Mouse (Mus musculus) G1E-ER4 (cell line): ENCODE measurements around the gene Tsfm. TPM values are rescaled to one million over a fixed set of nuclear protein-coding genes. Genes with fewer than 3 reads are reported as not detected.

Experiments used
- GATA1 ChIP-seq: IDR thresholded peaks from one replicate; pipeline ENCODE4 v1.8.0; 2012; ENCODE audit warnings: low read length, inconsistent platforms
- polyA plus RNA-seq: library from polyadenylated mRNA; stranded (reverse); fragments of >175 nt; gene quantifications from 2 replicates; pipeline ENCODE4 v1.2.3, GENCODE M21; 2012

Tsfm gene
- polyA plus RNA-seq: 69.6 and 77.9 TPM in 2 replicates

- TF ChIP-seq GATA1: no peak
These were observed at the start of gene Tsfm for GRCm38 (mm10) chr10:127030336-127031296. Gene Tsfm (minus strand): TSS chr10:127030840.

DNA sequence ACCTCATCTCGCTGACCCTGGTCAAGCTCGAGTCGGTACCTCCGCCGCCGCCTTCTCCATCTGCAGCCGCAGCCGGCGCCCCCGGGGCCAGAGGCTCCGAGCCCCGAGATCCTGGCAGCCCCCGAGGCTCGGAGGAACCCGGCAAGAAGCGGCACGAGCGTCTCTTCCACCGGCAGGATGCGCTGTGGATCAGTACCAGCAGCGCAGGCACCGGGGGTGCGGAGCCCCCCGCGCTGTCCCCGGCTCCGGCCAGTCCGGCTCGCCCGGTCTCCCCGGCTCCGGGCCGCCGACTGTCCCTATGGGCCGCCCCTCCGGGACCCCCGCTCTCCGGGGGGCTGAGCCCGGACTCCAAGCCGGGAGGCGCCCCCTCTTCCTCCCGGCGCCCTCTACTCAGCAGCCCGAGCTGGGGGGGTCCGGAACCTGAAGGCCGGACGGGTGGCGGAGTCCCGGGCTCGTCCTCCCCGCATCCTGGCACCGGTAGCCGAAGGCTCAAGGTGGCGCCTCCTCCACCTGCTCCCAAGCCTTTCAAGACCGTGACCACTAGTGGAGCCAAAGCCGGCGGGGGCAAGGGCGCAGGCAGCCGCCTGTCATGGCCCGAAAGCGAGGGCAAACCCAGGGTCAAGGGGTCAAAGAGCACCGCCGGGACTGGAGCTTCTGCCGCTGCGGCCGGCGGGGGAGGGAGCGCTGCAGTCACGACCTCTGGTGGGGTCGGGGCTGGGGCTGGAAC, 49.2 kb upstream of the Tsfm start:
- TF ChIP-seq GATA1: no peak

- no peak for TF ChIP-seq GATA1
These were observed 48.3 kb upstream of the Tsfm start for GRCm38 (mm10) chr10:127078677-127079575.

DNA sequence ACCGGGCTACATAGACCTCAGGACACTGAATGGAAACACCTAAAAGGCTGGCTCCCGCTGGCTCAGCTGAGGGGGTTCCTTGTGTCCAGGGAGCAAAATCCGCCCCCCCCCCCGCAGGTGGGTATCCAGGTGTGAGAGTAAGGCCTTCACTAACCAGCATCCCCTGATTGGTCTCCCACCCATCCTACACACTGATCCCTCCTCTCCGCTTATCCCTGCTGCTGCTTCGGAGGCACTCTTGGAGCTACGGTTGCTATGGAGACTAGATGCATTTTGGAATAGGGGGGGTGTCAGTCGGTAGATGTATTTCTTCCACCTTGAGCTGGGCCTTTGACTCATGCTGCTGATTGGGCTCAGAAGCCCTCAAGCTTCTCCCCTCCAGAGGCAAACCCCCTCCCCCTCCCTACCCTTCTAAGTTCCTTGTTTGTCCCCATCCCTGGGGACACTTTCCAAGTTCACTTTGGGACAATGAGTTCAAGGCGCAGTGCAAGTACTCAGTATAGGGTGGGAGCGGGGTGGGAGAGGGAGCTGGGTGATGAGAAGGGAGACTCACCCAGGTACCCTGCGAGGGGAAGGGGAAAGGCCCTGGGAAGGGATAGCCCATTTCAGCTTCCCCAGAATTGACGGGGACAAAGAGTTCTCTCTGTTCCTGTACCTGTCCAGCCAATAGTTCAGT, 47.5 kb upstream of the Tsfm start:
- no peak for TF ChIP-seq GATA1

DNA sequence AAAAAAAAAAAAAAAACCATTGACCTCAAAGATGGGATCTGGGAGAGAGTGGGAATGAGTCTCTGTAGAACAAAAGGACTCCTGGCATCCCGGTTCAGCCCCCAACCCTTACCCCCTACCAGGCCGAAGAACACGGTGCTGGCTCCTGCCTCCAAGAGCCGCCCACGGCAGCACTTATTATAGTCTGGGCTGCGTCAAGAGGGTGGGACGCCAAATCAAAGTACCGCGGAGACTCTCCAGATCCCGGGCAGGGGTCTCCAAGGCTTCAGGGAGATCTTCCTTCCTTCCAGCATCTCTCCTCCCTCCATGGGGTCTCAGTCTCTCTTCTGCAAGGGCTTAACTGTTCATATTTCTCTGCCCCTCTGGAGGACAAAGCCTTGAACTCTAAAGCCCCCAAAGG, 46.9 kb upstream of the Tsfm start:
- TF ChIP-seq GATA1: no peak

- no peak for TF ChIP-seq GATA1
These were observed 45.4 kb upstream of the Tsfm start for GRCm38 (mm10) chr10:127076082-127076481.

DNA sequence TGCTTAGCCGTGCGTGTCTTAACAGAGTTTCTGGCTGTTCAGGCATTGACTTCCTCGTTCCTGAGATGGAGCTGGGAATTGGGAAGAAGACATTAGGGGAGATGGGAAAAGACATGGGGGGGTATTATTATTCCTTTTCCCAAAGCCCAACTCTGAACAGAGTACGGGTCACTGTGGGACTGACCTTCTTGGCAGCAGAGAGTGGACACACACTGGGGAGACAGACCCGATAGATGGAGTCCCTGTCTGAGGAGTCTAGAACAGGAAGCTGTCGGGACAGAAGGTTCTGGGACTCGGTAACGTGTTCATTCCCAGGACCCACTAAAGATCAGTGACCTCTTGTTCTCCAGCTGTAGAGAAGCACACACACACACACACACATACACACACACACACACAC, 45.0 kb upstream of the Tsfm start:
- TF ChIP-seq GATA1: no peak

DNA sequence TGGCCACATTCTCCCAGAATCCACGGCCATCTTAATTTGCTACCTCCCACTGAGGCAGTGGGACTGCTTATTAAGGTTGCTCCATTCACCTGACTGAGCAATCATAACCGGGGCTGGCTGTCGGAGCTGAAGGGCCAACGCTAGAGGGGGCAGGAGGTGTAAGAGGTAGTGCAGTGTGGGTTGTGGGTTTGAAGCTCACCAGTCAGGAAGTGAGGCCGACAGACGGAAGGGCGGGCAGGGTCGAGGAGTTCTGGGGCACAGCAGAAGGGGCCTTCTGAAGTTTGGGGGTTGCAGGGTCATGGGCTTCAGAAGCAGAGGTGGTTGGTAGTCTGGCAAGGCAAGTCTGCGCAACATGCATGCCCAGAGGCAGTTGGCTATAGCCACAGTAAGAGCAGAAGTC, 44.4 kb upstream of the Tsfm start, which contains the start of gene Agap2:
Agap2 (plus strand) TSS at position 205 of the 400 bp plus-strand sequence.
- TF ChIP-seq GATA1: no peak

GRCm38 (mm10) chr10:127073981-127074380, 43.3 kb upstream of the Tsfm start:
- TF ChIP-seq GATA1: no peak

DNA sequence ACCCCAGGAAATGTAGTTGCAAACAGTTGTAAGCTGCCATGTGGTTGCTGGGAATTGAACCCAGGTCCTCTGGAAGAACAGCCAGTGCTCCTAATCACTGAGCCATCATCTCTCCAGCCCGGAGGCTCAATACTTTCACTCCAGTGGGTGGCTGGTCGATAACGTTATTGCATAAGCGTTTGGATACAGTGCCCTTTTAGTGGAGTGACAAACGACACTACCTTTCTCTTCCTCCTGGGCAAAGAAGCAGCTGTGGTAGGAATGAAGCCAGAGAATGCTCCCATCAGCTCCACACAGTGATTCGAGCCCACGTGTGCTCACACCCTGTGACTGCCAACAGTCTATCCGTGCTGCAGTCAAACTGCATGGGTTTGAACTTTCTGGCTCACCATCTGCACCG, 40.6 kb upstream of the Tsfm start:
- TF ChIP-seq GATA1: no peak

DNA sequence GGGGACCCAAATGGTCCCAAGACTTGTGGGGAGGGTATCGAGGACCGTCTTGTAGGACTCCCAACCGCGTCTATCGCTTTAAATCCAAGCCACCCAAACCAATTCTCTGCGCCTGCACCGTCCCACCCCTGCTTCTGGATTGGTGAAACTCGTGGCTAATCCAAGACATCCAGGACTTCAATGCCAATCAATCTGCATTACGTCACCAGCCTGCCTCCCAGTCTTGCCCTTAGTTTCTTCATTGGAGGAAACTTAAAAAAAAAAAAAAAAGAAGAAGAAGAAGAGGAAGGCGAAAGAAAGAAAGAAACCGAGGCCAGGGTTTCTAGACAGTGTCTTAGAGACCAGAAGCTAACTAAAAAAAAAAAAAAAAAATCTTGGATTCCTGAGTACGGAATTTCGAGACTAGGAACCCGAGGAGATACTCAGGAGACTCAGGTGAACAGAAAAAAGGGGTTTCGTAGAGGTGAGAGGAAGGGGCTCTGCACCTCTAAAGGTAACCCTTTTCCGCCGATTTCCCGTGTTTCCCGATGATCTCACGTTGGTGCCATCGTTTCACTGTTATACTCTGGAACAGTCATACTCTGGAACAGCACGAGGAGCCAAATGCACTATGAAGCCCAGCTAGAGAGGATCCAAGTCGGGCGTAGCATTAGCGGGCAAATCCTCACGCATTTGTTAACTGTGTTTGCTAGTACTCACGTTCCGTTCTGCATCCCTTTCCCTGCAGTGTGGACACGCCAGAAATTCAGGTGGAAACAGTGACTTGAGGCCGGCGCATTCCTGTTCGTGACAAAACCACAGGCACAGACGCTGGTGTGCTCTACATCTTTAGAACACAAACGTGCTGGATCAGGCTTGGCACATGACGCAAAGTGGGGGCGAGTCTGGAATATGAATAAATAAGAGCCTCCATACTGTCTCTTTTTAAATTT, 39.8 kb upstream of the Tsfm start, which contains the start of gene Tspan31:
Tspan31 (minus strand) TSS at position 75 of the 932 bp plus-strand sequence.
- TF ChIP-seq GATA1: no peak

DNA sequence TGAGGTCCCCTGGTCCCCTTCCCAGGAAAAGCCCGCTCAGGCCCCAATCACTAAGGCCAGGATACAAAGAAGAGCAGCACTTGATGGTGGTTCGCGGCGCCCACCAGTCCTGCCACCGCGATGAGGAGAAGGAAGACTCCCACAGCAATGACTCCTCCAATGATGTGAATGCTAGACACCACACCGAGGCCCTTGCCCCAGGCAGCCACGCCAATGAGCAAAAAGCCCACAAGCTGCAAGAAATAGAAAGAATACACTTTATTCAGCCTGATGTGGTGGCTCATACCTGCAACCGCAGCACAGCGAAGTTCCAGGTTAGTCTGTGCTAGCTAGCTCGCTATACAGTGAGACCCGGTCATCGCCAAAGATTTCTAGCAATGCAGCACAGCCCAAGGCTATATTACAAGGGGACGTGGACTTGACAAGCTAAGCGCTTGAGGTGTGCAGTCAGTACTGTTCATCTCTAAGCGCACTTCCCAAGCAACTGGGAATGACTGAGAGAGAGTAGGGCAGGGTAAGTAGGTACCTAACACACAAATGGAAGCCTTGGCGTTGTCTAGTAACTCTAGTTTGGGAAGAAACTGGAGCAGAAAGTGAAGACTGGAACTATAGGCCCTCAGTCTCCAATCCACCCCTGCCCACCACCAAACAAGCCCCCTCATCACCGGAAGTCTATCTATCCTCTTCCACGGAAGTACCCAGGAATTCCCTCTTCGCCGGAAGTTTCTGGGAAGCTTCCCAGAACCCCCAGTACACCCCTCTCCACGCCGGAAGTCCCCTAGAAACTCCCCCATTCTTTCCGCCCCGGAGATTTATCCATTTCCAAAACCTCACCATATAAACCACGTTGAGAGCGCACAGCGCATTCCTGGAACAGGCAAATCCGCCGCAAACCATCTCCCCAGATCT, 38.9 kb upstream of the Tsfm start:
- no peak for TF ChIP-seq GATA1
